Mouse (Mus musculus) neural tube, embryonic 14.5 days (tissue): ENCODE results near the gene Ppp1ca. TPM values are rescaled to one million over a fixed set of nuclear protein-coding genes. Genes with fewer than 3 reads are reported as not detected.

Source experiments
- ATAC-seq: fragments of 200-750 bp; cut with Nextera tagmentation; 2 replicates; pipeline ENCODE4 v1.8.0; 2017; ENCODE audit warnings: low read depth, mild to moderate bottlenecking, moderate TSS enrichment, moderate library complexity
- H3K27ac ChIP-seq: fragments of 300-500 bp; sonication (generic); 2 replicates; pipeline ENCODE4 v1.5.1; 2014; ENCODE audit warnings: low read depth, mild to moderate bottlenecking, control low read depth, low read length, moderate library complexity, mixed read lengths
- H3K27me3 ChIP-seq: fragments of 300-500 bp; sonication (generic); 2 replicates; pipeline ENCODE4 v1.6.1; 2014; ENCODE audit warnings: low read length; ENCODE audit not compliant: control insufficient read depth, insufficient read depth
- H3K36me3 ChIP-seq: fragments of 300-500 bp; sonication (generic); 2 replicates; pipeline ENCODE4 v1.6.1; 2014; ENCODE audit warnings: low read length, mixed read lengths; ENCODE audit not compliant: control insufficient read depth, insufficient read depth
- H3K4me1 ChIP-seq: fragments of 300-500 bp; sonication (generic); 2 replicates; pipeline ENCODE4 v1.6.1; 2014; ENCODE audit warnings: low read length; ENCODE audit not compliant: control insufficient read depth, insufficient read depth
- H3K4me2 ChIP-seq: fragments of 300-500 bp; sonication (generic); 2 replicates; pipeline ENCODE4 v1.6.1; 2014; ENCODE audit warnings: mild to moderate bottlenecking, low read depth, low read length, control low read depth
- H3K4me3 ChIP-seq: fragments of 300-500 bp; sonication (generic); 2 replicates; pipeline ENCODE4 v1.5.1; 2014; ENCODE audit warnings: low read depth, low read length, control low read depth, mixed read lengths
- H3K9ac ChIP-seq: fragments of 300-500 bp; sonication (generic); replicated peaks from 2 replicates; pipeline ENCODE4 v1.6.1; 2014; ENCODE audit warnings: low read depth, mild to moderate bottlenecking, control low read depth, low read length, mixed read lengths
- H3K9me3 ChIP-seq: fragments of 300-500 bp; sonication (generic); 2 replicates; pipeline ENCODE4 v1.6.1; 2016; ENCODE audit warnings: low read length; ENCODE audit not compliant: control insufficient read depth
- WGBS: fragments of 180-500 bp; shearing (Covaris S2); extraction: QIAGEN DNeasy Blood & Tissue Kit; methylation state at CpG from one replicate; pipeline ENCODE4 v1.1.7; 2014; 5-methylcytosine and 5-hydroxymethylcytosine counted together
- polyA plus RNA-seq: library from polyadenylated mRNA; unstranded; fragments of >200 nt; fragmentation: Nextera tagmentation; extraction: Ambion mirVana; gene quantifications from 2 replicates; pipeline ENCODE4 v1.2.1, GENCODE M21; 2014

Gene Ppp1ca
- polyA plus RNA-seq, 1 experiment from 2014 or later: 574 TPM

DNA sequence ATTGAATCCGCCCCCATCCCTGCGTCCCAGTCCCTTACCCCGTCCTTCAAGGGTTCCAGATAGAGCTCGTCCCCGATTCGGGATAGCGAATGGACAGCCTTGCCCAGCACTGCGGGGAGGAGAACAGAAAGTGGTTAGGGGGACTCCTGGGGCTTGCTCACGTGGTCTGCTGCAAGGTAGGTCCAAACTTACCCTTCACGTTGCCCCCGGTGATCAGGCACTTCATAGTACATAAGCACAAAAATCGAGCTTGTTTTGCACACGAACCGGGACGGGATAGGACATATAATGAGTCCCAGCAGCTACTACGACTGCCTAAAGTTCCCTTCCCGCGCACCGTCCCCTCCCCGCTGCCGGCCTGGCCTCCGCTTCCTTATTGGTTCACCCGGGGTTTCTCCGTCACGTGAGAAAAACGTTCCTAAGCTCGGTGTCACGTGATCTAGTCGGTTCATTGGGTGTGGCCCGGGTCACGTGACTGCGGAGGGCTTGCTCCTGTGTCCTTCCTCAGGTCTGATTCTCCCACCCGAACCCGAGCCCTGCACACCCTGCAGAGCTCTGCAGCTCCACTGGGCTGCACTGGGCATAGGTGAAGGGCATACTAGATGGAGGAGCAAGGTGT is 9.5 kb downstream of the Ppp1ca start, which contains the start of gene Rad9a:
TSS of gene Rad9a (minus strand) at position 372 of the 619 bp plus-strand sequence.
- Histone ChIP-seq H3K27me3 (no peaks in the 10 kb centered on the region), H3K9me3 (no peaks in the 10 kb centered on the region), H3K36me3 (no peaks in the 10 kb centered on the region), H3K4me3 (peak within 1 kb of the TSS; percentile 57), H3K27ac (peak within 1 kb of the TSS; percentile 28; the same call in 1 of the 2 replicates), H3K4me2 (peak within 1 kb of the TSS; percentile 81), H3K4me1 (peaks cover 15% of the 10 kb centered on the region), H3K9ac (peak within 1 kb of the TSS; percentile 59)
- 0% methylated on average over 34 of the region's 34 CpGs for WGBS
- peak; percentile 83 for ATAC-seq

DNA sequence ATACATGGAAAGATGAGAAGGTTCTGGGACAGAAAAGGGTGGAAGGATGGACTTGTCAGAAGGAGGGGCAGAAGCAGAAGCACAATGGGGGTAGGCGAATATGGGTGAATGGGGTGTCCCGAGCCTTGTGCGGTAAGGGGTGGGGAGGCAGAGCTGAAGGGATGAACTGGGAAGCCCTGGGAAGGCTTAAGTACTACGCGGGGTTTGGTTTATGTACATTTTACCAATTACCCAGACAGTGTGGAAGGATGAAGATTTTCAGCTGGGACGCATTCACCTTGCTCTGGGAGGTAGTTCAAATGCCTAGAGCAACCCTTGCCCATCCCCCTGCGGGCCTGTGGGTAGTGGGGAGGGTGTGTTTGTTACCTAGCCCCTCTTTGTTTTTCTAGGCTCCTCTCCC is 10.3 kb downstream of the Ppp1ca start:
- H3K4me3 ChIP-seq: peak overlapping the region; percentile 57
- H3K27me3 ChIP-seq: no peaks in the 10 kb centered on the region
- 39% methylated on average over 7 of the region's 7 CpGs for WGBS
- H3K9me3 ChIP-seq: no peaks in the 10 kb centered on the region
- H3K9ac ChIP-seq: peak overlapping the region; percentile 59
- no peaks in the 10 kb centered on the region for H3K36me3 ChIP-seq
- H3K4me2 ChIP-seq: peak overlapping the region; percentile 81
- ATAC-seq: no peak
- H3K27ac ChIP-seq: no peak overlapping the region
- peaks cover 15% of the 10 kb centered on the region for H3K4me1 ChIP-seq

DNA sequence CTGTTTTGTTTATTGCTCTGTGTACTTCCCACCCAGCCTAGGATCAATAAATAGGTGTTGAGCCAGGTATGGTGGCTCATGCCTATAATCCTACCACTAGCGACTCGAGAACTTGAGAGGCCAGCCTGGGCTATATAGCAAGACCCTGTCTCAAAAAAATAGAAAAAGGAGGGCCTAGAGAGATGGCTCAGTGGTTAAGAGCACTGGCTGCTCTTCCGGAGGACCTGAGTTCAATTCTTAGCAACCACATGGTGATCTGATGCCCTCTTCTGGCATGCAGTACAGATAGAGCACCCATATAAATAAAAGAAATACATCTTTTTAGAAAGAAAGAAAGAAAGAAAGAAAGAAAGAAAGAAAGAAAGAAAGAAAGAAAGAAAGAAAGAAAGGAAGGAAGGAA is 11.3 kb downstream of the Ppp1ca start:
- no peak overlapping the region for H3K4me2 ChIP-seq
- H3K4me1 ChIP-seq: peaks cover 15% of the 10 kb centered on the region
- ATAC-seq: no peak
- H3K36me3 ChIP-seq: no peaks in the 10 kb centered on the region
- WGBS: 69% methylated on average over 3 of the region's 3 CpGs
- H3K27me3 ChIP-seq: no peaks in the 10 kb centered on the region
- H3K4me3 ChIP-seq: no peak overlapping the region
- no peaks in the 10 kb centered on the region for H3K9me3 ChIP-seq
- H3K9ac ChIP-seq: no peak overlapping the region
- H3K27ac ChIP-seq: no peak overlapping the region

DNA sequence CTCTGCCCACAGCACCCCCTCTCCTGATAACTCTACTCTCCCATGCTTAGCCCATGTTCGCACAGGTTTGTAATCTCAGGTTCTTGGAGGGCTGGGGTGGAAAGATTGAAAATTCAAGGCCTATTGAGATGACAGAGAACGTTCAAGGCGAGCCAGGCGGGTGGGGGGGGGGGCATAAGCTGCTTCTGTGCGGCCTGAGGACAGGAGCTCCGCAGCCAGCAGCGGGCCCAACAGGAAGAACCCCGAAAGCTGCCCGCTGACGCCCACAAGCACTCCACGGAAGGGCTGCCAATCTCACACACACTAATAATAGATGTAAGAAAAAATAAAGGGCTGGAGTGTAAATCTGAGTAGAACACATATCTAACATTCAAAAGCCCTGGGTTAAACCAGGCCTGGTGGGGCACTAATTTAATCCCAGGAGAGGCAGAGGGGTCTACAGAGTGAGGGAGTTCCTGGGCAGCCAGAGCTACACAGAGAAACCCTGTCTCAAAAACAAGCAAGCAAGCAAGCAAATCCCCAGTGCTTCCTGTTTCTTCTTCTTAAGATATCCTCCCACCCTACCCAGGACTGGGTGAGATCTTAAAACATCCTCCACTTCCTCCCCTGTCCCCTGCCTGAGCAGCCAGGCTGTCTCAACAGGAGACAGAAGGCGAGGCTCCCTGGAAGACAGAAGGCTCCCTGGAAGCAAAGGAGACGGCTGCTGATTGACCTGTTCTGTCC is 11.9 kb downstream of the Ppp1ca start:
- 74% methylated on average over 13 of the region's 13 CpGs for WGBS
- no peak for ATAC-seq
- no peak overlapping the region for H3K27ac ChIP-seq
- H3K36me3 ChIP-seq: no peaks in the 10 kb centered on the region
- no peaks in the 10 kb centered on the region for H3K9me3 ChIP-seq
- no peak overlapping the region for H3K9ac ChIP-seq
- H3K4me1 ChIP-seq: peaks cover 15% of the 10 kb centered on the region
- H3K4me3 ChIP-seq: no peak overlapping the region
- no peaks in the 10 kb centered on the region for H3K27me3 ChIP-seq
- no peak overlapping the region for H3K4me2 ChIP-seq

DNA sequence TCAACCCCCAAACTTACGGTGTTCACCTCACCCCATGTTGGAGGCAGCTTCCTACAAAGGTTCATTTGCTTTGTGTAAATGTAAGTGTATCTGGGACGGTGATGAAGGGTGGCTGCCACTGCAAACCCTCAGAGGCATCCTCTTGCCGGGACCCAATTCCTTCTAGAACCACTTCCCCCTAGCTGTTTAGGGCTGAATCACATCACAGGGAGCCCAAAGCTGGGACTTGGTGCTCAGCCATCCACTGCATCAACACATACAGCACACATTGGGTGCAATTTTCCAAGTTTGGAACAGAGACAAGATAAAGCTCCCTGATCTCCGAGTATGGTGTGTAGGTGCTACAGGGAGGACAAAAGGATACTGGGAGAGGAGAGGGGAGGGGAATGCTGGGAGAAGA is 13.0 kb downstream of the Ppp1ca start:
- Histone ChIP-seq H3K4me2 (no peak overlapping the region), H3K4me1 (peaks cover 15% of the 10 kb centered on the region), H3K9me3 (no peaks in the 10 kb centered on the region), H3K27me3 (no peaks in the 10 kb centered on the region), H3K36me3 (no peaks in the 10 kb centered on the region), H3K9ac (no peak overlapping the region), H3K4me3 (no peak overlapping the region), H3K27ac (no peak overlapping the region)
- WGBS: 70% methylated on average over 3 of the region's 4 CpGs
- ATAC-seq: no peak

DNA sequence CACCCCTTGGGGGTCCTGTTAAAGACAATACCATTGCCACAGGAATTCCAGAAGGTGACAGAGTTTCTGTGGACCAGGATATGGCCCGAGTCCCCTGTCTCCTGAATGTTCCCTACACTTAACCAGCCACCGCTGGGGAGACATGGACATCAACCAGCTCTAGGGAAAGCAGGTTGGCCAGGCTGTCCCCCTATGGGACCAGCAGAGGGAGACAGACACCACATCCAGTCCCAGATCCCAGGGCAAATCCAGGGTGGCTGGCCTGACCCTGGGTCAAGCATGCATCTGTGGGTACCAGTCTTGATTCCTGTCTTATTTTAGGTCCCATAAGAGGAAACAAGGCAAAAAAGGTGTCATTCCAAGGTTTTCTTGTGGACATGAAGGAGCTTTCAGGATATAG is 15.1 kb downstream of the Ppp1ca start:
- no peak for ATAC-seq
- no peaks in the 10 kb centered on the region for H3K27me3 ChIP-seq
- no peak overlapping the region for H3K4me3 ChIP-seq
- no peaks in the 10 kb centered on the region for H3K9me3 ChIP-seq
- no peaks in the 10 kb centered on the region for H3K36me3 ChIP-seq
- no peak overlapping the region for H3K27ac ChIP-seq
- no peak overlapping the region for H3K9ac ChIP-seq
- H3K4me2 ChIP-seq: no peak overlapping the region
- 3% methylated on average over 2 of the region's 2 CpGs for WGBS
- H3K4me1 ChIP-seq: peaks cover 5% of the 10 kb centered on the region; the same call in 1 of the 2 replicates

DNA sequence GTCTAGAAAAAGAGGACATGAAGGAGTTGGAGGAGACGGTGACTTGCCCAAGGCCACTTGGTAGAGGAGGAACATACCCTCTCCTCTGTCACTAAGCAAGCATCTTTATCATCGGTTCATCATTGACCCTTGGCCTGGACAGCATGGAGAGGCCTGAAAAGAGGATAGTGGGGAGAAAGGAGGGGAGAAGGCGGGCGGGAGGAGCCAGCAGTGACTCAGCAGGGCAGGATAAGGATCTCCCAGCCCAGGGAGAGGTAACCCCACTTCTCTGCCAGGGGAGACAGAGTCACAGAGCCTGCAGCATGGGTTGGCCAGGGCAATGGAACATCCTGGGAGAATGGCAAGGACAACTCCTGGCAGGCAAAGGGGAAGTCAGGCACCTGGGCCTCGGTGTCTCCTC is 16.7 kb downstream of the Ppp1ca start:
- Histone ChIP-seq H3K27ac (no peak overlapping the region), H3K36me3 (no peaks in the 10 kb centered on the region), H3K9ac (no peak overlapping the region), H3K4me1 (no peaks in the 10 kb centered on the region), H3K9me3 (no peaks in the 10 kb centered on the region), H3K27me3 (peaks cover 1% of the 10 kb centered on the region; the same call in 1 of the 2 replicates), H3K4me2 (no peak overlapping the region), H3K4me3 (no peak overlapping the region)
- WGBS: 71% methylated on average over 5 of the region's 5 CpGs
- no peak for ATAC-seq

DNA sequence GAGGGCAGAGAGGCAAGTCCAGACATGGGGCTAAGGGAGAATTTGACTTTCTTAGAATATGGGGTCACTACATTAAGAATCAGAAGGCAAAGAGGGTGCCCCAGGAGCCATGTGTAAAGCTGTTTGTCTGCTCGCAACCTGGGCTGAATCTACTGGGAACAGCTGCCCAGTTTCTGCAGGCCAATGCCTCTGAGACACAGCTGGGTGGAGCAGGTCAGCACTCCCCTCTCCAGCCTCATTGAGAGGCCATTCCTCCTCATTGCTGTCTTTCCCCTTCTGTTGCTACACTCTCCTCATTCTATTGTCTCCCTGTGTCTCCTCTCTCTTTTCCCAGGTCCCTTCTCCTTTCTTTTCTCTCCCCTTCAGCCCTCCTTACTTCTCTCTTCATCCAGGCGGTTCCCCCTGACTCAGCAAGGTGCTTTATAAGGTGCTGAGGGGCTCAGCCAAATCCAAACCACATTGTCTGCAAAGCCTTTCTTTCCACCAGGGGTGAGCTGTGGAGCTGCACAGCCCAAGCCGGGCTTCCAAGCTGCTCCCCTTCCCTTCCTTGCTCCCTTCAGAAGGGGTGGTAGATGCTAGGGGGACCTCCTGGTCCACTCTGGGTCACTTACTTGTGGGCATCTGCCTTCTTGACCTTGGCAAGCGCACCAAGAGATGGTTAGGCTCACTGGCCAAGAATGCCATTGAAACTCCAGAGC is 20.2 kb downstream of the Ppp1ca start:
- WGBS: 35% methylated on average over 4 of the region's 4 CpGs
- H3K4me1 ChIP-seq: peaks cover 14% of the 10 kb centered on the region; the same call in 1 of the 2 replicates

More for the DNA sequence above, 20.2 kb downstream of the Ppp1ca start:
- Histone ChIP-seq H3K36me3 (no peaks in the 10 kb centered on the region), H3K9ac (no peak overlapping the region), H3K4me2 (no peak overlapping the region), H3K9me3 (no peaks in the 10 kb centered on the region), H3K27me3 (peaks cover 15% of the 10 kb centered on the region; the same call in 1 of the 2 replicates), H3K4me3 (no peak overlapping the region), H3K27ac (no peak overlapping the region)
- ATAC-seq: no peak
